Mouse (Mus musculus) cerebellum, adult 2 months (tissue): ENCODE data around the gene Rcan2.

Source experiments
- CTCF ChIP-seq: fragments of 200-500 bp; IDR thresholded peaks from 2 replicates; pipeline ENCODE4 v1.5.1; 2011; ENCODE audit warnings: low read depth, mild to moderate bottlenecking, control low read depth, low read length, moderate library complexity, borderline replicate concordance; ENCODE audit not compliant: insufficient read depth
- POLR2A ChIP-seq: fragments of 200-500 bp; IDR thresholded peaks from 2 replicates; pipeline ENCODE4 v1.6.1; 2011; ENCODE audit warnings: low read length, control low read depth, borderline replicate concordance; ENCODE audit not compliant: insufficient read depth

DNA sequence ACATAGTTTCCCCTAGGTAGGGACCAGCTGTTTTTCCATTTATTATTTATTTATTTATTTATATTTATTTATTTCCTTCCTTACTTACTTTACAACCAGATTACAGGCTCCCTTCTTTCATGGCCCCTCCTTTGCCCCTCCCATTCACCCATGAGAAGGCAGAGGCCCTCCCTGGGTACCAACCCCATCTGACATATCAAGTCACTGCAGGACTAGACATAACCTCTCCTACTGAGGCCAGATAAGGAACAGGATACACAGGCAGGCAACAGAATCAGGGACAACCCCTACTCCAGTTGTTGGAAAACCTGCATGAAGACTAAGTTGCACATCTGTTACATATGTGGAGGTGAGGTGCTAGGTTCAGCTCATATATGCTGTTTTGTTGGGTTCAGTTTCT is 105.6 kb downstream of the Rcan2 start:
- TF ChIP-seq CTCF (no peak), POLR2A (no peak)
